Mouse (Mus musculus): ENCODE measurements at regions not wholly inside any gene's neighbourhood (a gene's known extent, or its start where the extent isn't known, plus 50 kb on each side); places are given as distances from the start of the nearest gene placed in this dataset.
A peak's percentile ranks its signal among the peaks of the same experiment; 100 is the strongest.

DNA sequence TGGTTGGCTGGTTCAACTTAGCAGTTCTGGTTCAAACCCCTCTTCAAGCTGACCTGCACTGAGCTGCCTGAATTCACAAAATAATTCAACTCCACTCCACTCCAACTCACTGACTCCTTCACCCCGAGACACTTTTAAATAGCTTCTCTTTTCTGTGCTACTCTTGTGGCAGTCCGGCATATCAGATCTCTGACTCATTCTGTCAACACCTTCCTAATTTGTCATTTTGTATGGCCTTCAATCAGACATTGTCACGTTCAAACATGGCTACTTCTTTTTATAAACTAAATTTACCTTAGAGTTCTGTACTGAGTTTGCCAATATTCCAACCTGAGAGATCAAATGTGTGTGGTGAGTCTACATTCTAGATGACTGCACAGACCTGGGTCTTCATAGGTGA lies 579.1 kb downstream of the Slitrk1 start:
- no peaks in the 10 kb centered on the region for H3K4me1 ChIP-seq
- WGBS: 80% methylated on average over 3 of the region's 3 CpGs
- no peaks in the 10 kb centered on the region for H3K9me3 ChIP-seq
- no peak overlapping the region for H3K4me3 ChIP-seq
- H3K36me3 ChIP-seq: no peaks in the 10 kb centered on the region
- H3K27ac ChIP-seq: no peak overlapping the region
- no peak overlapping the region for H3K9ac ChIP-seq
- no peaks in the 10 kb centered on the region for H3K27me3 ChIP-seq
- no peak overlapping the region for H3K4me2 ChIP-seq (replicated peaks)
- no peak for ATAC-seq (ENCODE audit: insufficient number of reproducible peaks, insufficient read depth, low FRiP score, low TSS enrichment)

DNA sequence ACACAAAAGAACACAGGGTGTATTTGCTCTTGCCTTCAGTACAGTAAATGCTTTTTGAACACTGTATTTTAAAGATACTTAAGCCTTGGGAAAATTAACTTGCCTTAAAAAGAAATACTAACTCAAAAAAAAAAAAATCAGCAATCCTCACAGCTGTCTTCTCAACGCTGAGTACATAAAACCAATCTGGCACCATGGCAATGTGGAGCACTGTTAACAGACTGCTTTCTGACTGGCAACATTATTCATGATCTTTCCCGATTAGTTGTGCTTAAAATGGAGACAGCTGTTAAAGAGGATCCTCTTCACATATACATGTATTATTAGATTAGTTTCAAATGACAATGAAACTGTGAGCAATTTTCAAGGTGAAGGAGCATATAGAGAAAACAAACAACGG lies 587.5 kb downstream of the Slitrk1 start:
- Histone ChIP-seq H3K27me3 (no peaks in the 10 kb centered on the region), H3K27ac (no peak overlapping the region), H3K4me1 (no peaks in the 10 kb centered on the region), H3K9me3 (no peaks in the 10 kb centered on the region), H3K9ac (no peak overlapping the region), H3K36me3 (no peaks in the 10 kb centered on the region), H3K4me3 (no peak overlapping the region), H3K4me2 (replicated peaks) (no peak overlapping the region)
- no peak for ATAC-seq (ENCODE audit: insufficient number of reproducible peaks, insufficient read depth, low FRiP score, low TSS enrichment)
- 56% methylated on average over 3 of the region's 3 CpGs for WGBS

DNA sequence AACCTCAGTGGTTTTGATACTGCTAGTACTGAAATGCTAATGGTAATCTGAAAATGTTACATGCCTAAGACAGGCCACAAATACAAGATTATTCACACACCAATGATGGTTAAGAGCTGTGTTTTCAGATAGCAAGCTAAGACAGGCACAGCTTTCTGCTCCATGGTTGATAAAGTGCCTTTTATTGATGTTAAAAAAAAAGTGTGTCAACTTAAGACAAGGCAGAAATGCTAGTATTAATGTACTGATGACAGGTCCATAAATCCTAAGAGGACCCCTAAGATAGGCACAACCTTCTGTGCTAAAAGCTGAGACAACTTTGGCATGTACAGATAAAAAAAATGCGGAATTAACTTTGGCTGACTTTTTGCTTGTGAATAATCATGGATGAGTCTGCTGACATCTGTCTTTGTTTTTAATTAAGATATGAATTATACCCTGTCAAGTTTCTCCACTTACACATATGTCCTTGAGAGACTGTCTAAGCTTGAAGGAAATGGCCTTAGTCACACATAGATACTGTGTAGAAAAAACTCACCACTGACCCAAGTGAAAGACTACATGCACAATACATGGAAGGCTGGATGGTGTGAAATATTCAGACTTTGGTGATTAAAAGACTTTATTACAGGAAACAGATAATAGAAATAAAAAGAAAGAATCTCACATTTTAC lies 590.5 kb downstream of the Slitrk1 start:
- no peak overlapping the region for H3K9ac ChIP-seq
- no peak for ATAC-seq (ENCODE audit: insufficient number of reproducible peaks, insufficient read depth, low FRiP score, low TSS enrichment)

DNA sequence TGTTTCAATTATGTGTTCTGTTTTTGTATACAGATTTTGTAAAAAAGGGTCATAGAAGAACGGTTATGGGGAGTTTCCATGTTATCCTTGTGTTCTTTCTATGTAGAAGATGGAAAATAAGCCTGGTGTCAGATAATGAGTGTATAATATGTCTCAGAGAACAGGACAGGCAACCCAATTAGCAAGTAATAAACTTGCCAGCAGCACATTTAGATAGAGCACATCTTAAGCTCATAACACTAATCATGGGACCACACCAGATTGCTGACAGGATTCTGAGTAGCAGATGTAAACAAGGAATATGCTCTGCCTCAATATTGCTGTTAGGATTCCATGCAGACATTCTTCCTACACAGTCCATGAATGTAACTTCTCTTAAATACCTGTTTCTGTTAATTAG lies 606.3 kb downstream of the Slitrk1 start:
- H3K4me3 ChIP-seq: no peak overlapping the region
- no peaks in the 10 kb centered on the region for H3K4me1 ChIP-seq
- ATAC-seq (ENCODE audit: insufficient number of reproducible peaks, insufficient read depth, low FRiP score, low TSS enrichment): no peak
- no peak overlapping the region for H3K9ac ChIP-seq
- no peaks in the 10 kb centered on the region for H3K9me3 ChIP-seq
- H3K27me3 ChIP-seq: no peaks in the 10 kb centered on the region
- no peak overlapping the region for H3K27ac ChIP-seq
- H3K36me3 ChIP-seq: no peaks in the 10 kb centered on the region
- 88% methylated on average over 1 of the region's 1 CpGs for WGBS
- no peak overlapping the region for H3K4me2 ChIP-seq (replicated peaks)

More for the DNA sequence above, 590.5 kb downstream of the Slitrk1 start:
- 79% methylated on average over 1 of the region's 1 CpGs for WGBS
- H3K36me3 ChIP-seq: no peaks in the 10 kb centered on the region
- no peak overlapping the region for H3K27ac ChIP-seq
- no peaks in the 10 kb centered on the region for H3K27me3 ChIP-seq
- H3K4me1 ChIP-seq: no peaks in the 10 kb centered on the region
- no peaks in the 10 kb centered on the region for H3K9me3 ChIP-seq
- H3K4me3 ChIP-seq: no peak overlapping the region
- H3K4me2 ChIP-seq (replicated peaks): no peak overlapping the region

DNA sequence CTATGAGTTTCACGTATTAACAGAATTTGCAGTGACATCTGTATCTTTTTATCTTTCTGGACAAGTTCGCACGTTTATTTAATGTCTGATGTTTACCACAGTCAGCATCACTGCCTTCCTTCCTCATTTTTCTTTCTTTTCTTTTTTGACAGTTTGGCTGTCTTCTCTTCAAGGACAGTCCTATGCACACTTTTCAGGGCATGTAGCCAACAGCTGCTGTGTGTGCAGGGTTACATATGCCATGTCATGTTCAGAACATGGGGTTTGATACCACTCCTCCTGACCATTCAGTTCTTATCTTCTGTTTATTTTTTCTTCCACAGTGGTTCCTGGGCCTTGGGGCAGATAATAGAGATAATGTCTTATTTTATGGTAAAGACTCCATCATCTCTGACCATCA lies 634.3 kb downstream of the Slitrk1 start:
- no peak for ATAC-seq (ENCODE audit: insufficient number of reproducible peaks, insufficient read depth, low FRiP score, low TSS enrichment)
- Histone ChIP-seq H3K9me3 (no peaks in the 10 kb centered on the region), H3K36me3 (no peaks in the 10 kb centered on the region), H3K4me2 (replicated peaks) (no peak overlapping the region), H3K4me1 (no peaks in the 10 kb centered on the region), H3K27me3 (no peaks in the 10 kb centered on the region), H3K9ac (no peak overlapping the region), H3K27ac (no peak overlapping the region), H3K4me3 (no peak overlapping the region)
- WGBS: 83% methylated on average over 3 of the region's 3 CpGs

DNA sequence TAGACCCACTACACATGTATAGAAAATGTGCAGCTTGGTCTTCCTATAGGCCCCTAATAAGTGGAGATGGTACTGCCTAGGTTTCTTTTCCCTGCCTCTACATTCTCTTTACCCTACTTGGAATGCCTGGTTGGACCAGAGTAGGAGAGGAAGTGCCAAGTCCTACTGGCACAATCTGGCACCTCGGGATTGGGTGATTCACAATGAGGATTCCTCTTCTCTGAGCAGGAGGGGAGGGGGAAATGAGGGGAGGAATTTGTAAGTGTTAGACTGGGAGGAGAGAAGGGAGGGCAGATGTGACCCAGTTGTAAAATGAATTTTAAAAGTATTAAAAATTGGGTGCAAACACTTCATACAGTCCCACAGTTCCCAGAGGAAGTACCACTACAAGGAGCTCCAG lies 652.9 kb downstream of the Slitrk1 start:
- WGBS: 91% methylated on average over 1 of the region's 1 CpGs
- H3K36me3 ChIP-seq: no peaks in the 10 kb centered on the region
- no peak overlapping the region for H3K9ac ChIP-seq
- H3K27me3 ChIP-seq: no peaks in the 10 kb centered on the region
- H3K4me2 ChIP-seq (replicated peaks): no peak overlapping the region
- H3K27ac ChIP-seq: no peak overlapping the region
- no peak overlapping the region for H3K4me3 ChIP-seq
- no peaks in the 10 kb centered on the region for H3K9me3 ChIP-seq
- no peaks in the 10 kb centered on the region for H3K4me1 ChIP-seq
- no peak for ATAC-seq (ENCODE audit: insufficient number of reproducible peaks, insufficient read depth, low FRiP score, low TSS enrichment)

DNA sequence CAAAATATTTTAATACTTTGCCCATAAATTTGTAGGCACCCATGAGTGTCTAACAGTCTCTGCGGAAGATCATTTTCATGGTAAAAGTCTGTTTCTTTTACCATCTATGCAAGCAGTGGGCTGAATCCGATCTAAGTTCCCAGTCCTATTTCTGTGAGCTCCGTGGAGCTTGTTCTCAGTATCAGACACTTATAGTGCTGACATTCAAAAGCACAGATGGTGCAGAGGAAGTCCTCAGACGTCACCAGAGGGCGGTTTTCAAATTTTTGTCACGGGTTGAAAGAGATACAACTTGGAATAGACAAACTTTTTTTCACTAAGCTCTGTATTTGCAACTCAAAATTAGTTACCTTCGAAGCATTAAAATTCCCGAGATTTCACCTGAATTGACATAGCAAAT lies 666.6 kb downstream of the Slitrk1 start:
- Histone ChIP-seq H3K9me3 (no peaks in the 10 kb centered on the region), H3K4me1 (no peaks in the 10 kb centered on the region), H3K27me3 (no peaks in the 10 kb centered on the region), H3K9ac (no peak overlapping the region), H3K4me2 (replicated peaks) (no peak overlapping the region), H3K4me3 (no peak overlapping the region), H3K27ac (no peak overlapping the region), H3K36me3 (no peaks in the 10 kb centered on the region)
- WGBS: 65% methylated on average over 8 of the region's 8 CpGs
- ATAC-seq (ENCODE audit: insufficient number of reproducible peaks, insufficient read depth, low FRiP score, low TSS enrichment): no peak

DNA sequence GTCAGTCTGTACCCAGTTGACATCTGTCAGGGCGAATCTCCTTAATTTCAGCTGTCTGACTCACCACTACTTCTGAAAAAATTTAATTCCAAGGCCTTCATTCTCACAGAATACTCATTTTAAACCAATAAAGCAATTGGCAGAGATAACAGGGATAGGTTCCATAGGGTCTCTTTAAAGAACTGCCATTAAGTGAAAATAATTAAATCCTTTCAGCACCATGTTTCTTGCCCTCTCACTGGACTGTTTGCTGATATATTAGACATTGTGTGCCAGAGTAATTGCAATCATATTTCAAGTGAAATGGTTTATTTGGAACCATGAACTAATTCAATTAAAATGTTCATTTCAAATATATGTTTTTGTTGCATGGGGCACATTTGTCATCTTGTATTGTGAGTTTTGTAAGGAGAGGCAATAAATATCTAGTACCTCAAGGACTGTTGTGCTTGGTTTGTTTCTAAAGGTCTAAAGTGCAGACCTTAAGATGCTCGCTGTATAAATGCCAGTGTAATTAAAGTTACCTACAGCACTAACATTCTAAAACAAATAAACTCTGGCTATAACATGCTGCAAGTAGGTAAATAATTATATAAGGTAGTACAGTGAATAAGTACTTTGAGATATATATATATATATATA lies 688.4 kb downstream of the Slitrk1 start:
- no peaks in the 10 kb centered on the region for H3K4me1 ChIP-seq
- H3K9ac ChIP-seq: no peak overlapping the region
- H3K9me3 ChIP-seq: no peaks in the 10 kb centered on the region
- no peaks in the 10 kb centered on the region for H3K27me3 ChIP-seq
- no peaks in the 10 kb centered on the region for H3K36me3 ChIP-seq
- H3K4me3 ChIP-seq: no peak overlapping the region
- ATAC-seq (ENCODE audit: insufficient number of reproducible peaks, insufficient read depth, low FRiP score, low TSS enrichment): no peak
- H3K4me2 ChIP-seq (replicated peaks): no peak overlapping the region
- no peak overlapping the region for H3K27ac ChIP-seq
- WGBS: 80% methylated on average over 2 of the region's 2 CpGs

DNA sequence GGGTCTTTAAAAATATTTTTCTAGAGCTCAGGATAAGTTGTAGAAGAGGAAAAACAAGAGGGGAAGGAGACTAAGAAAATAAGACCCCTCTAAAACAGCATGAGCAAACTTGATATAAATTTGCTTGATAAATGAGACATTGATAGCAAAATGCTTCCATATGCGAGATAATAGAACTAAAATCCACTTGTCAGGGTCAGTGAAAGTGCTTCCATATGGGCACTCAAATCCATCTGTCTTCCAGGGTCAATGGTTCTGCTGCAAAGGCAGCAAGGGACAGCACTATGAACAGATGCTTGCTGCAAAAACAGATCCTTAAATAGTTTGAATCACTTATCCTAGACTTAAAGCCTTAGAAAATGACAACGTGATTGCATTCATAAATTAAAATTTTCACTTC lies 704.7 kb downstream of the Slitrk1 start:
- no peaks in the 10 kb centered on the region for H3K36me3 ChIP-seq
- H3K9me3 ChIP-seq: no peaks in the 10 kb centered on the region
- H3K9ac ChIP-seq: no peak overlapping the region
- H3K4me2 ChIP-seq (replicated peaks): no peak overlapping the region
- no peaks in the 10 kb centered on the region for H3K27me3 ChIP-seq
- H3K4me3 ChIP-seq: no peak overlapping the region
- ATAC-seq (ENCODE audit: insufficient number of reproducible peaks, insufficient read depth, low FRiP score, low TSS enrichment): no peak
- no peaks in the 10 kb centered on the region for H3K4me1 ChIP-seq
- H3K27ac ChIP-seq: no peak overlapping the region
- 38% methylated on average over 2 of the region's 2 CpGs for WGBS

DNA sequence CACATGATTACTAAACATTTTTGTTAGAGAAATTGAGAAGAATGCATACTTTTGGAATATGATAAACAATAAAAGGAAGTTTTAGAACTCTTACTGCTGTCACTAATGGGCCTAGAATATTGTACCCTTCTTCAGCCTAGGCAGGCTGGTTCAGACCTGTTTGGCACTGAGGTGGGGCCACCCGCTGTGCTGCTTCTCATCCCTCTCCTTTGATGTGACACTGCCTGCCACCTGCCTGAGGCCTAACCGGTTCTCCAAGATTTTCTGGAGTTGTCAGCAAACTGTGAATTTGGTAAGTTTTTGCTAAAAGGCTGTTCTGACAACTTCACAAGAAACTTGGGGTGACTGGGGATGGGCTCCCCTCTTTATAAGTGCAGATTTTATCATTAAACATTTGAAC lies 714.8 kb downstream of the Slitrk1 start:
- Histone ChIP-seq H3K27me3 (no peaks in the 10 kb centered on the region), H3K36me3 (no peaks in the 10 kb centered on the region), H3K27ac (no peak overlapping the region), H3K4me2 (replicated peaks) (no peak overlapping the region), H3K9me3 (no peaks in the 10 kb centered on the region), H3K4me1 (no peaks in the 10 kb centered on the region), H3K9ac (no peak overlapping the region), H3K4me3 (no peak overlapping the region)
- 26% methylated on average over 2 of the region's 2 CpGs for WGBS
- peak; percentile 79; the same call in 1 of the 2 replicates for ATAC-seq (ENCODE audit: insufficient number of reproducible peaks, insufficient read depth, low FRiP score, low TSS enrichment)

DNA sequence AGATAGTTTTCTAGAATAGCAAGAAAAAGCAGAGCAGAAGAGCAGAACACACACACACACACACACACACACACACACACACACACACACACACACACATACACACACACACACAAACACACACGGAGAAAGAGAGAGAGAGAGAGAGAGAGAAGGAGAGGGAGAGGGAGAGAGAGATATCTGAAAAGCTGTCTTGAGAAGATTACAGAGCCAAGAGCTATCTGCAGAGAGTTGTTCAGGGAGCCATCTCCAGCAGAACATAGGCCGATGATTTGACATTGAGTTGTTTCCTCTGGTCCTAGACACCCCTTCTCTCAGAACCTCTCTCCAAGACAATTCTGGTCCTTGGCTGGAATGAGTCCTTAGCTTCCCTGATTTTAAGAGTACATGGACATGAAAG lies 733.0 kb downstream of the Slitrk1 start:
- WGBS: 89% methylated on average over 2 of the region's 2 CpGs
- Histone ChIP-seq H3K9me3 (no peaks in the 10 kb centered on the region), H3K36me3 (no peaks in the 10 kb centered on the region), H3K27ac (no peak overlapping the region), H3K4me1 (no peaks in the 10 kb centered on the region), H3K4me3 (no peak overlapping the region), H3K4me2 (replicated peaks) (no peak overlapping the region), H3K27me3 (no peaks in the 10 kb centered on the region), H3K9ac (no peak overlapping the region)
- no peak for ATAC-seq (ENCODE audit: insufficient number of reproducible peaks, insufficient read depth, low FRiP score, low TSS enrichment)

DNA sequence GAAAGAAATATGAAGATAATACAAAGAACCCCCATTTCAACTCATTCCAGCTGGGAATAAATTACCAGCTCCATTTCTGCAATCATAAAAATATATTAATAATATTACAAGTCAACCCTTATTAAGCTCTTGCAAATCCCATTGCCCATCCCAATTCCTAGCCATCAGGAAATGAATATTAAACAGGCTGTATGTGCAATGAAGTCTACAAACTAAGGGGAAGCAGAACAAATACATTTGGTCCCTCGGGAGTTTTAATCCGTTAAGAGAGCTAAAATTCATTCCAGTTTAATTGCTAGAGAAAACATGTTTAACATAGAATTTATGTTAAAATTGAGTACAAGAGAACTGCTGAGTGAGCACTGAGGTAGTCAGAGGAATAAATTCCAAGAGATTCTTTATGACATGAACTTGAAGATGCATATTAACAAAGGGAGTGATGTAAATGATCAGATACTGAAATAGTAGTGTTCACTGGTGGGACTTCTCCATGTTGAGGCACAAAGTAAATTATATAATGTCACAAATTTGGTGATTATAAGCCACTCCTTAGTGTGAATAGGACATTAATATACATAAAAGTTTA lies 738.6 kb downstream of the Slitrk1 start:
- 70% methylated on average over 2 of the region's 2 CpGs for WGBS
- Histone ChIP-seq H3K9me3 (no peaks in the 10 kb centered on the region), H3K36me3 (no peaks in the 10 kb centered on the region), H3K9ac (no peak overlapping the region), H3K4me1 (no peaks in the 10 kb centered on the region), H3K4me3 (no peak overlapping the region), H3K27me3 (no peaks in the 10 kb centered on the region), H3K4me2 (replicated peaks) (no peak overlapping the region), H3K27ac (no peak overlapping the region)
- ATAC-seq (ENCODE audit: insufficient number of reproducible peaks, insufficient read depth, low FRiP score, low TSS enrichment): no peak
